Mouse (Mus musculus) bone marrow, adult 2 months (tissue): Measurements from ENCODE around the gene Capn12. TPM values are rescaled to one million over a fixed set of nuclear protein-coding genes. Genes with fewer than 3 reads are reported as not detected.
A peak's percentile ranks its signal among the peaks of the same experiment; 100 is the strongest.

Source experiments
- H3K27ac ChIP-seq: fragments of 200-500 bp; 2 replicates; pipeline ENCODE4 v1.5.1; 2012; ENCODE audit warnings: low read depth, mild to moderate bottlenecking, control low read depth, inconsistent platforms, low read length; ENCODE audit not compliant: control insufficient read depth, poor library complexity, insufficient read depth
- H3K4me1 ChIP-seq: fragments of 200-500 bp; 2 replicates; pipeline ENCODE4 v1.6.1; 2011; ENCODE audit warnings: low read length; ENCODE audit not compliant: control insufficient read depth, insufficient read depth
- H3K4me3 ChIP-seq: fragments of 200-500 bp; replicated peaks from 2 replicates; pipeline ENCODE3; 2011; ENCODE audit warnings: mild to moderate bottlenecking, low read depth, low read length, control low read depth; ENCODE audit not compliant: control insufficient read depth
- CTCF ChIP-seq: fragments of 200-500 bp; IDR thresholded peaks from 2 replicates; pipeline ENCODE4 v1.5.1; 2011; ENCODE audit warnings: low read length, control low read depth; ENCODE audit not compliant: control insufficient read depth, insufficient read depth
- POLR2A ChIP-seq: fragments of 200-500 bp; IDR thresholded peaks from 2 replicates; pipeline ENCODE4 v1.6.1; 2011; ENCODE audit warnings: low read depth, mild to moderate bottlenecking, control low read depth, low read length, borderline replicate concordance; ENCODE audit not compliant: control insufficient read depth
- WGBS: fragments of 180-500 bp; shearing (Covaris S2); methylation state at CpG from one replicate; pipeline ENCODE4 v1.1.7; 2018; 5-methylcytosine and 5-hydroxymethylcytosine counted together
- polyA plus RNA-seq: library from polyadenylated mRNA; stranded (reverse); fragments of >200 nt; gene quantifications from 2 replicates; pipeline ENCODE4 v1.2.4, GENCODE M21; 2011; ENCODE audit warnings: low replicate concordance; ENCODE audit not compliant: missing spikeins, insufficient read depth, insufficient read length

Gene Capn12
- polyA plus RNA-seq, 1 experiment = not detected

- 95% methylated on average over 6 of the region's 6 CpGs for WGBS
- H3K4me1 ChIP-seq = no peaks in the 10 kb centered on the region
- no peak overlapping the region for H3K27ac ChIP-seq
- no peak overlapping the region for H3K4me3 ChIP-seq
- TF ChIP-seq POLR2A (no peak), CTCF (no peak)
These were observed 21.0 kb downstream of the Capn12 start for GRCm38 (mm10) chr7:28902180-28902579.

- Histone ChIP-seq H3K4me3 (no peak overlapping the region), H3K27ac (no peak overlapping the region), H3K4me1 (no peaks in the 10 kb centered on the region)
- 88% methylated on average over 3 of the region's 3 CpGs for WGBS
- TF ChIP-seq POLR2A (no peak), CTCF (no peak)
These were observed 21.6 kb downstream of the Capn12 start for GRCm38 (mm10) chr7:28902809-28903208.

GRCm38 (mm10) chr7:28903778-28904177 is 22.6 kb downstream of the Capn12 start:
- H3K27ac ChIP-seq = no peak overlapping the region
- H3K4me1 ChIP-seq = no peaks in the 10 kb centered on the region
- TF ChIP-seq POLR2A (no peak), CTCF (no peak)
- WGBS = 90% methylated on average over 10 of the region's 10 CpGs
- H3K4me3 ChIP-seq = no peak overlapping the region

- Histone ChIP-seq H3K27ac (no peak overlapping the region), H3K4me3 (no peak overlapping the region)
These were observed 26.0 kb downstream of the Capn12 start for GRCm38 (mm10) chr7:28907195-28907594.

GRCm38 (mm10) chr7:28911632-28912031 is 30.4 kb downstream of the Capn12 start:
- Histone ChIP-seq H3K27ac (no peak overlapping the region), H3K4me1 (no peaks in the 10 kb centered on the region), H3K4me3 (no peak overlapping the region)
- WGBS = 87% methylated on average over 4 of the region's 4 CpGs
- TF ChIP-seq CTCF (no peak), POLR2A (no peak)

More at GRCm38 (mm10) chr7:28907195-28907594, 26.0 kb downstream of the Capn12 start:
- TF ChIP-seq CTCF (no peak), POLR2A (no peak)
- no peaks in the 10 kb centered on the region for H3K4me1 ChIP-seq
- WGBS = 77% methylated on average over 5 of the region's 5 CpGs

GRCm38 (mm10) chr7:28913171-28913570 is 31.9 kb downstream of the Capn12 start:
- no peak overlapping the region for H3K4me3 ChIP-seq
- no peaks in the 10 kb centered on the region for H3K4me1 ChIP-seq
- 94% methylated on average over 11 of the region's 11 CpGs for WGBS
- no peak overlapping the region for H3K27ac ChIP-seq
- no peak for TF ChIP-seq CTCF
- TF ChIP-seq POLR2A = no peak

- Histone ChIP-seq H3K4me3 (no peak overlapping the region), H3K4me1 (no peaks in the 10 kb centered on the region; the same call in 1 of the 2 replicates), H3K27ac (no peak overlapping the region)
- no peak for TF ChIP-seq POLR2A
- peak; percentile 30; the same call in 1 of the 2 replicates for TF ChIP-seq CTCF
These were observed 35.3 kb downstream of the Capn12 start for GRCm38 (mm10) chr7:28916491-28916890.

GRCm38 (mm10) chr7:28917503-28918426 is 36.5 kb downstream of the Capn12 start:
- 80% methylated on average over 10 of the region's 10 CpGs for WGBS
- no peak for TF ChIP-seq POLR2A
- no peak for TF ChIP-seq CTCF
- Histone ChIP-seq H3K27ac (no peak overlapping the region), H3K4me3 (no peak overlapping the region), H3K4me1 (peaks cover 3% of the 10 kb centered on the region; the same call in 1 of the 2 replicates)
